Mouse (Mus musculus): Measurements from ENCODE around the gene Ano6.

DNA sequence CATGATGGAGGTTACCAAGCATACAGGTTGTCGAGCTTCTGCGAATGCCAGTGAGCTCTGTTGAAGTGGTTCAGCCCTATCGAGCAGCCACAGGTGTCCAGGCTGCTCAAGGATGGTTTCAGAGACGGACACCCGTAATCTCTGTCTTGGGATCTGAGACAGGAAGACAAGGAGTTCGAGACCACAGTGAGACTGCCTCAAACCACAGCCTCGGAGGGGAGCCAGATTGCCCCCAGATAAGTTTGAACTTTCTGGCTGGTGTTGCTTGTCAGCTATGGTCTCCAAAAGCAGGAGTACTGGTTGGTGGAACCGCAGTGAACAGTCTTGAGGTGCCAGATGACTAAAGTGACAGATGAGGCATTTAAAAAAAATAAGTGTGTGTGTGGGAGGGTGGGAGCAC is 81.8 kb downstream of the Ano6 start:
- TF ChIP-seq CTCF (IDR thresholded peaks at IDR 0.05; ENCODE audit: borderline replicate concordance, control insufficient read depth, extremely low read depth, insufficient read depth, low read length, poor library complexity) (no peak), POLR2A (IDR thresholded peaks at IDR 0.05; ENCODE audit: control insufficient read depth, extremely low read depth, insufficient read depth, low read length, poor library complexity) (no peak)

Measured in thymus, adult 2 months (tissue).